Comparison of ENCODE assay signal across 10 mouse cellular contexts in the genomic region with DNA sequence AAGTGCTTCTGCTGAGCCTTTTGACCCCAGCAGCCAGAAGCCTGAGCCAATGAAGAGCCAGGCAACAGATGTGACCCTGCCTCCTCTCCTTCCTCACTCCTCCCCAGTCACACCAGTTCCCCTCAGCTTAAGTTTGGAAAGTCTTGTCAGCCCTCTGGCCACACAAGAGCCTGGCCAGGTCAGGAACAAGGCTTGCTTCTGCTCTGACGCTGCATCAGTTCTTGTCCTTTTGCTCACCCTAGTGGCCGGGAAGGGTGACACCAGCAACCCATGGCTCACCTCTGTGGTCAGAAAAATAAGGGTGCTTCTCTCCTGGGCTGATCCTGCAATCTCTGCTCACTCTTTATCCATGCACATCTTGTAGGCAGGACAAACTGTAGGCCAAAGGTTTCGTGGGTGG. TPM values are rescaled to one million over a fixed set of nuclear protein-coding genes. Genes with fewer than 3 reads are reported as not detected.
DNase-seq lines count a peak whose midpoint lies in the region; TF ChIP-seq lines count a peak whose summit lies in the region.
"Had no signal": no experiment of that assay in that cellular context is flagged by ENCODE, and none has a peak within 500 bp of the region (broad histone marks: within the 10 kb centered on the region; RNA-seq: fewer than 3 reads in every experiment).

No protein-coding gene starts in this region.

- peaks cover 21% of the 10 kb centered on the region for H3K4me1 ChIP-seq in embryonic fibroblast, embryonic 13.5 days (ENCODE audit: control insufficient read depth, insufficient read depth, low read length)

- TF ChIP-seq POLR2A in embryonic fibroblast, embryonic 13.5 days (IDR thresholded peaks at IDR 0.05; ENCODE audit: low read depth, low read length) = no peak

- TF ChIP-seq CTCF in embryonic fibroblast, embryonic 13.5 days (IDR thresholded peaks at IDR 0.05; ENCODE audit: borderline replicate concordance, insufficient read depth, low read length) = peak; percentile 91

- H3K27ac ChIP-seq in embryonic fibroblast, embryonic 13.5 days (ENCODE audit: insufficient read depth, low read length) = no peak overlapping the region

- peak; percentile 18 to 35 for DNase-seq in layer of hippocampus, postnatal 10 days (ENCODE audit: low spot score in 2 of 2)
- DNase-seq in layer of hippocampus, postnatal 36 days = no peak
- DNase-seq in T-cell, adult 2 months (ENCODE audit: low spot score) = peak; percentile 11
- peak; percentile 77 for DNase-seq in kidney, postnatal 10 days
- DNase-seq in mesoderm, embryonic 11.5 days (ENCODE audit: low read depth, low spot score) = peak; percentile 47
- DNase-seq in thymus, postnatal 36 days = peak; percentile 32 to 43
- DNase-seq in left cerebral cortex, postnatal 10 days (ENCODE audit: extremely low spot score in 1 of 2, low spot score in 2 of 2) = no peak

- H3K4me3 ChIP-seq in embryonic fibroblast, embryonic 13.5 days (ENCODE audit: insufficient read depth, low read length) = no peak overlapping the region
- H3K4me3 ChIP-seq: erythroblast, embryonic 14.5 days had no signal

- intact Hi-C loops in left cerebral cortex, postnatal 10 days (cut with DNase I) = no loop called here

RNA-seq across cellular contexts. Expression of a gene that starts 23.5 kb away (rescaled TPM):
- total RNA-seq in layer of hippocampus, postnatal 10 days (2021) = 100 to 1,000 TPM; 106 to 109 TPM
- 10 to 100 TPM; 76.6 to 84.5 TPM for total RNA-seq in layer of hippocampus, postnatal 36 days (2021)
- 59.6 and 66.3 TPM in 2 replicates for polyA plus RNA-seq in embryonic fibroblast, embryonic 13.5 days (2011; ENCODE audit: insufficient read length, low read depth, missing spikeins)
- 100 to 1,000 TPM; 119 to 124 TPM for total RNA-seq in left cerebral cortex, postnatal 10 days (2021)

RNA-seq across cellular contexts. Expression of a gene that starts 34.9 kb away (rescaled TPM):
- total RNA-seq in layer of hippocampus, postnatal 10 days (2021) = 10 to 100 TPM; 58.9 to 61.0 TPM
- total RNA-seq in layer of hippocampus, postnatal 36 days (2021) = 100 to 1,000 TPM; 108 to 110 TPM
- polyA plus RNA-seq in embryonic fibroblast, embryonic 13.5 days (2011; ENCODE audit: insufficient read length, low read depth, missing spikeins) = 13.8 and 19.0 TPM in 2 replicates
- total RNA-seq in left cerebral cortex, postnatal 10 days (2021) = 10 to 100 TPM; 75.5 to 77.3 TPM

RNA-seq across cellular contexts. Expression of a gene that starts 41.4 kb away (rescaled TPM):
- total RNA-seq in layer of hippocampus, postnatal 10 days (2021) = under 1 TPM in 1 of 2 experiments, not detected in 1; 0.73 TPM
- not detected for total RNA-seq in layer of hippocampus, postnatal 36 days (2021)
- polyA plus RNA-seq in embryonic fibroblast, embryonic 13.5 days (2011; ENCODE audit: insufficient read length, low read depth, missing spikeins) = not detected in 2 replicates
- total RNA-seq in left cerebral cortex, postnatal 10 days (2021) = under 1 TPM in 1 of 2 experiments, not detected in 1; 0.84 TPM
- polyA plus RNA-seq: erythroblast, embryonic 14.5 days had no signal

RNA-seq across cellular contexts. Expression of a gene that starts 47.3 kb away (rescaled TPM):
- total RNA-seq in layer of hippocampus, postnatal 10 days (2021) = not detected
- not detected for total RNA-seq in layer of hippocampus, postnatal 36 days (2021)
- polyA plus RNA-seq in embryonic fibroblast, embryonic 13.5 days (2011; ENCODE audit: insufficient read length, low read depth, missing spikeins) = not detected in 2 replicates
- total RNA-seq in left cerebral cortex, postnatal 10 days (2021) = not detected
- polyA plus RNA-seq: erythroblast, embryonic 14.5 days; neural tube, embryonic 14.5 days had no signal

RNA-seq across cellular contexts. Expression of a gene that starts 52.5 kb away (rescaled TPM):
- not detected for total RNA-seq in layer of hippocampus, postnatal 10 days (2021)
- total RNA-seq in layer of hippocampus, postnatal 36 days (2021) = not detected
- polyA plus RNA-seq in embryonic fibroblast, embryonic 13.5 days (2011; ENCODE audit: insufficient read length, low read depth, missing spikeins) = not detected in 2 replicates
- not detected for total RNA-seq in left cerebral cortex, postnatal 10 days (2021)
- polyA plus RNA-seq: erythroblast, embryonic 14.5 days; neural tube, embryonic 14.5 days had no signal

Comparison
In these comparisons a context has a peak if more than half of its experiments do, and no peak if none do; other contexts are left out.
1. DNase-seq: peak in layer of hippocampus, postnatal 10 days (2 of 2), T-cell, adult 2 months (single experiment), kidney, postnatal 10 days (single experiment), mesoderm, embryonic 11.5 days (single experiment) and thymus, postnatal 36 days (2 of 2); none in layer of hippocampus, postnatal 36 days (0 of 2) and left cerebral cortex, postnatal 10 days (0 of 2).